Mouse (Mus musculus) bone marrow macrophage, adult 2 months (primary cell): ENCODE data around the gene N4bp2.

Experiments
- CTCF ChIP-seq: IDR thresholded peaks from 2 replicates; pipeline ENCODE4 v1.5.1; 2012; ENCODE audit warnings: low read depth, mild to moderate bottlenecking, low read length, moderate library complexity
- POLR2A ChIP-seq: IDR thresholded peaks from 2 replicates; pipeline ENCODE4 v1.6.1; 2012; ENCODE audit warnings: mild to moderate bottlenecking, low read depth, low read length, borderline replicate concordance

DNA sequence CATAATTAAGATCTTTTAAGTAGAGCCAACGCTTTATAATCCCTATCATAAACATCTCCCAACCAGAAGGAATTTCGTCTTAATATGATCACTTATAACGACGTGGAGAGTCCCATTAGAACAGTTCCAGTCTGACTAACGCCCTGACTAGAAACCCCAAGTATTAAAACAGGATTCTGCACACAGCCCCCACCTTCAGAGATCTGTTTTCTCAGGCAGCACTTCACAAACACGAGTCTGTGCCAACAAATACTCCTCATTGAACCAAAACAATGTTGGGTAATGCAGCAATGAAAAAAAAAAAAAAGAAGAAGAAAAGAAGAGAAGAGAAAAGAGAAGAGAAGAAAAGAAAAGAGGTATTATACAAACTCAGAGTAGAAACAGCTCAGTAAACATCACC lies 96.1 kb downstream of the N4bp2 start:
- no peak for TF ChIP-seq CTCF
- TF ChIP-seq POLR2A: no peak
